Comparison of ENCODE assay signal across 8 mouse cellular contexts in genomic region chr16:23107231-23107942, GRCm38 (mm10). TPM values are rescaled to one million over a fixed set of nuclear protein-coding genes. Genes with fewer than 3 reads are reported as not detected.
DNase-seq lines count a peak whose midpoint lies in the region; ATAC-seq and TF ChIP-seq lines count a peak whose summit lies in the region.

Gene Eif4a2, plus strand, starts transcription at chr16:23107444.

- peak within 1 kb of the TSS; percentile 98 for H3K9ac ChIP-seq in ES-E14 (ENCODE audit: insufficient read depth, low read depth, low read length, poor library complexity, severe bottlenecking)
- peak within 1 kb of the TSS; percentile 100 for H3K9ac ChIP-seq in forebrain, embryonic 16.5 days (replicated peaks; ENCODE audit: low read depth, low read length)
- H3K9ac ChIP-seq in lung, embryonic 14.5 days, result peak within 1 kb of the TSS; percentile 100

- intact Hi-C loops in heart, postnatal 36 days (cut with DNase I), result loop anchor here (1.0 to 5.0 kb wide), 3 partner anchors 20 to 840 kb away; partner anchors contain the start of genes Dnajb11, Rfc4, Tbccd1 and Tra2b

- peak within 1 kb of the TSS; percentile 90 for H3K4me2 ChIP-seq in forebrain, embryonic 16.5 days (ENCODE audit: low read length)
- H3K4me2 ChIP-seq in lung, embryonic 14.5 days, result peak within 1 kb of the TSS; percentile 97

- peak within 1 kb of the TSS; percentile 97 for H3K27ac ChIP-seq in ES-E14 (ENCODE audit: insufficient read depth, low read depth, low read length, poor library complexity, severe bottlenecking)
- H3K27ac ChIP-seq in forebrain, embryonic 16.5 days (ENCODE audit: low read length), result peak within 1 kb of the TSS; percentile 99
- peak within 1 kb of the TSS; percentile 100 for H3K27ac ChIP-seq in layer of hippocampus, adult 2 months
- peak within 1 kb of the TSS; percentile 99 for H3K27ac ChIP-seq in lung, embryonic 14.5 days (ENCODE audit: low read depth)
- H3K27ac ChIP-seq in olfactory bulb, adult 2 months (ENCODE audit: insufficient read depth, low read depth, low read length), result peak within 1 kb of the TSS; percentile 99
- H3K27ac ChIP-seq in thymus, adult 2 months (ENCODE audit: control insufficient read depth, insufficient read depth, low read length), result peak within 1 kb of the TSS; percentile 86

- peak; percentile 90 for ATAC-seq in forebrain, embryonic 16.5 days
- peak; percentile 88 for ATAC-seq in lung, embryonic 14.5 days (ENCODE audit: insufficient read depth)

- peak; percentile 46; the same call in 1 of the 2 replicates for TF ChIP-seq CTCF in layer of hippocampus, adult 2 months (conservative IDR thresholded peaks at IDR 0.05)
- no peak; the same call in 1 of the 2 replicates for TF ChIP-seq CTCF in lung, embryonic 14.5 days (IDR thresholded peaks at IDR 0.05; ENCODE audit: low read depth)
- TF ChIP-seq CTCF in olfactory bulb, adult 2 months (IDR thresholded peaks at IDR 0.05; ENCODE audit: insufficient read depth, low read depth, low read length), result no peak
- peak; percentile 34; the same call in 1 of the 2 replicates for TF ChIP-seq CTCF in thymus, adult 2 months (IDR thresholded peaks at IDR 0.05; ENCODE audit: borderline replicate concordance, control insufficient read depth, extremely low read depth, insufficient read depth, low read length, poor library complexity)

- DNase-seq in ES-E14 (ENCODE audit: low read depth, low spot score), result no peak
- DNase-seq in cerebellum, adult 11-12 months, result peak; percentile 95
- peak; percentile 93 to 98 for DNase-seq in heart, postnatal 36 days
- DNase-seq in layer of hippocampus, adult 2 months (ENCODE audit: low spot score in 2 of 2), result peak; percentile 87 to 91
- DNase-seq in lung, embryonic 14.5 days, result peak; percentile 95
- DNase-seq in thymus, adult 2 months, result peak; percentile 94

- peak; percentile 85 for TF ChIP-seq POLR2A in olfactory bulb, adult 2 months (IDR thresholded peaks at IDR 0.05; ENCODE audit: insufficient read depth, low read depth, low read length)
- TF ChIP-seq POLR2A in thymus, adult 2 months (IDR thresholded peaks at IDR 0.05; ENCODE audit: control insufficient read depth, extremely low read depth, insufficient read depth, low read length, poor library complexity), result peak; percentile 97

- no peaks in the 10 kb centered on the region for H3K27me3 ChIP-seq in forebrain, embryonic 16.5 days (replicated peaks; ENCODE audit: control insufficient read depth, insufficient read depth, low read length)
- H3K27me3 ChIP-seq in lung, embryonic 14.5 days (ENCODE audit: insufficient read depth, low read length), result no peaks in the 10 kb centered on the region
- H3K27me3 ChIP-seq in thymus, adult 2 months (ENCODE audit: control insufficient read depth, insufficient read depth, low read length), result no peaks in the 10 kb centered on the region

- peaks cover 0 to 4% of the 10 kb centered on the region in 2 experiments; a peak in 2 of 4 replicates for H3K4me1 ChIP-seq in ES-E14 (ENCODE audit: control insufficient read depth in 2 of 2, insufficient read depth in 2 of 2, low read length in 2 of 2, poor library complexity in 1 of 2)
- peaks cover 31% of the 10 kb centered on the region for H3K4me1 ChIP-seq in forebrain, embryonic 16.5 days (replicated peaks; ENCODE audit: control insufficient read depth, insufficient read depth, low read length)
- peaks cover 5% of the 10 kb centered on the region; the same call in 1 of the 2 replicates for H3K4me1 ChIP-seq in lung, embryonic 14.5 days (ENCODE audit: insufficient read depth)
- H3K4me1 ChIP-seq in olfactory bulb, adult 2 months (ENCODE audit: control insufficient read depth, insufficient read depth, low read length), result peaks cover 3% of the 10 kb centered on the region; the same call in 1 of the 2 replicates
- no peaks in the 10 kb centered on the region for H3K4me1 ChIP-seq in thymus, adult 2 months (replicated peaks; ENCODE audit: control insufficient read depth, insufficient read depth, low read length)

- peaks cover 45% of the 10 kb centered on the region for H3K36me3 ChIP-seq in ES-E14 (ENCODE audit: control insufficient read depth, insufficient read depth, low read length, poor library complexity, severe bottlenecking)
- H3K36me3 ChIP-seq in forebrain, embryonic 16.5 days (ENCODE audit: control insufficient read depth, insufficient read depth), result peaks cover 22% of the 10 kb centered on the region
- peaks cover 43% of the 10 kb centered on the region for H3K36me3 ChIP-seq in lung, embryonic 14.5 days (ENCODE audit: insufficient read depth)
- peaks cover 37% of the 10 kb centered on the region for H3K36me3 ChIP-seq in thymus, adult 2 months (ENCODE audit: control insufficient read depth, insufficient read depth, low read length)

- H3K9me3 ChIP-seq in ES-E14 (ENCODE audit: control insufficient read depth, insufficient read depth, low read depth, low read length), result no peaks in the 10 kb centered on the region
- H3K9me3 ChIP-seq in forebrain, embryonic 16.5 days (ENCODE audit: control insufficient read depth, low read length), result no peaks in the 10 kb centered on the region
- H3K9me3 ChIP-seq in lung, embryonic 14.5 days (ENCODE audit: low read depth, low read length), result no peaks in the 10 kb centered on the region

- in situ Hi-C loops in ES-E14 (cut with MboI; ENCODE audit: low sequenced_read_pairs in 2 of 2, unreplicated experiment in 2 of 2), result loop anchor here in 1 of 2 experiments (25.0 kb wide), 1 partner anchor 695 kb away; no protein-coding TSS in a partner anchor

- H3K4me3 ChIP-seq in ES-E14 (ENCODE audit: insufficient read depth in 1 of 2, low read depth in 1 of 2, low read length in 2 of 2, poor library complexity in 1 of 2, severe bottlenecking in 1 of 2), result peak within 1 kb of the TSS; percentile 80 to 97
- H3K4me3 ChIP-seq in forebrain, embryonic 16.5 days (replicated peaks; ENCODE audit: low read length), result peak within 1 kb of the TSS; percentile 100
- peak within 1 kb of the TSS; percentile 100 for H3K4me3 ChIP-seq in layer of hippocampus, adult 2 months
- peak within 1 kb of the TSS; percentile 99 for H3K4me3 ChIP-seq in lung, embryonic 14.5 days (ENCODE audit: low read depth, low read length)
- peak within 1 kb of the TSS; percentile 92 for H3K4me3 ChIP-seq in olfactory bulb, adult 2 months (ENCODE audit: insufficient read depth, low read depth, low read length)
- H3K4me3 ChIP-seq in thymus, adult 2 months (ENCODE audit: control insufficient read depth, insufficient read depth, low read length), result peak within 1 kb of the TSS; percentile 88

- under 1% methylated on average over 71 of the region's 71 CpGs for WGBS in forebrain, embryonic 16.5 days
- WGBS in lung, embryonic 14.5 days, result under 1% methylated on average over 71 of the region's 71 CpGs
- under 1% methylated on average over 71 of the region's 71 CpGs for WGBS in olfactory bulb, adult 2 months
- under 1% methylated on average over 71 of the region's 71 CpGs for WGBS in thymus, adult 2 months

TF ChIP-seq in ES-E14, 5 proteins besides CTCF, POLR2A, EP300 and RAD21:
- TF ChIP-seq CHD2 (IDR thresholded peaks at IDR 0.05; ENCODE audit: low read depth, low read length) (no peak), MAFK (IDR thresholded peaks at IDR 0.05; ENCODE audit: insufficient read depth, low read depth, low read length) (no peak), ZC3H11A (IDR thresholded peaks at IDR 0.05; ENCODE audit: borderline replicate concordance, low read depth, low read length) (no peak), HCFC1 (IDR thresholded peaks at IDR 0.05; ENCODE audit: borderline replicate concordance, insufficient read depth, low read length) (no peak), ZNF384 (IDR thresholded peaks at IDR 0.05; ENCODE audit: low read depth, low read length) (no peak)

RNA-seq across cellular contexts. Expression of gene Eif4a2, which starts in this region (rescaled TPM):
- total RNA-seq in ES-E14 (2012; rRNA removed), result 983 and 1,290 TPM in 2 replicates
- 378 and 390 TPM in 2 replicates for polyA plus RNA-seq in forebrain, embryonic 16.5 days (2015; fragmentation: Nextera tagmentation; extraction: Ambion mirVana)
- 100 to 1,000 TPM; 379 to 387 TPM for total RNA-seq in heart, postnatal 36 days (2021)
- total RNA-seq in layer of hippocampus, adult 2 months (2021), result 100 to 1,000 TPM; 923 to 956 TPM
- 194 and 206 TPM in 2 replicates for polyA plus RNA-seq in lung, embryonic 14.5 days (2014; fragmentation: Nextera tagmentation; extraction: Ambion mirVana)
- 425 and 693 TPM in 2 replicates for polyA plus RNA-seq in olfactory bulb, adult 2 months (2012; ENCODE audit: insufficient read depth, insufficient read length, low replicate concordance, missing spikeins)
- 109 and 137 TPM in 2 replicates for polyA plus RNA-seq in thymus, adult 2 months (2012; rRNA removed)

Comparison
In these comparisons a context has a peak if more than half of its experiments do, and no peak if none do; other contexts are left out.
1. CTCF ChIP-seq: peak in layer of hippocampus, adult 2 months (single experiment) and thymus, adult 2 months (single experiment); none in lung, embryonic 14.5 days (single experiment) and olfactory bulb, adult 2 months (single experiment).
2. Peak in every context shown above with its lines, with median percentiles within 50 percentile points of each other: H3K27ac ChIP-seq, H3K4me3 ChIP-seq and H3K9ac ChIP-seq.